Mouse (Mus musculus): Measurements from ENCODE around the gene Atraid. TPM values are rescaled to one million over a fixed set of nuclear protein-coding genes. Genes with fewer than 3 reads are reported as not detected.

Gene Atraid
- total RNA-seq, 2 experiments from 2014 or later = 104 to 109 TPM

DNA sequence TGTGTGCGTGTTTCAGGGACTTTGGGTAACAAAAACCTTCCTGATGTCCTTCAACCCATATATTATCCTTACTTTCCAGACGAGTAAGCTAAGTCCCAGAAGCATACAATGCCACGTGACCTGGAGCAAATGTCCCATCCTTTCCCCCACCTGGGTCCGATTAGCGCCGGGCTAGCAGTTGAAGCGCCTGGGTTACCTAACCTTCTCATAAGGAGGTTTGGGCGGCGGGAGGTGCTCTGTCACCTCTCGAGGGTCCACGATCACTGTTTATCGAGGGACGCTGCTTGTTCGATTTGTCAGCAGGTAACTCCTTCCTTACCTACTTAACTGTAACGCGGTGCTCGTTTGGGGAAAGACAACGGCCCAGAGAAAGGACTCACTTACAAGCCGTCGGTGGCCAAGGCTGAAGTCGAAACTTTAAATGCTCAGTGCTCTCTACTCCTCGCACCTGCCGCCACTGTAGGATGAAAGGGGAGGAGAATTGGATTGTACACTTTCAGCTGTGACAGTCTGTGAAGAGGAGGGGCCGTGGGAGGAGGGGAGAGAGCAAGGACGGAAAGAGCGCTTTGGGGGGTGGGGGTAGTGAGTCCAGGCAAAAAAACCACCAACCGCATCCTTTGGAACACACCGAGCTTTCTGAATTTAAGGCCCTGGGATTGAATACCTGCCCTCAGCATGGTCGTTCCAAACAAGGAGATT lies 46.1 kb downstream of the Atraid start:
- DNase-seq (ENCODE audit: low spot score in 2 of 2) = no peak

DNA sequence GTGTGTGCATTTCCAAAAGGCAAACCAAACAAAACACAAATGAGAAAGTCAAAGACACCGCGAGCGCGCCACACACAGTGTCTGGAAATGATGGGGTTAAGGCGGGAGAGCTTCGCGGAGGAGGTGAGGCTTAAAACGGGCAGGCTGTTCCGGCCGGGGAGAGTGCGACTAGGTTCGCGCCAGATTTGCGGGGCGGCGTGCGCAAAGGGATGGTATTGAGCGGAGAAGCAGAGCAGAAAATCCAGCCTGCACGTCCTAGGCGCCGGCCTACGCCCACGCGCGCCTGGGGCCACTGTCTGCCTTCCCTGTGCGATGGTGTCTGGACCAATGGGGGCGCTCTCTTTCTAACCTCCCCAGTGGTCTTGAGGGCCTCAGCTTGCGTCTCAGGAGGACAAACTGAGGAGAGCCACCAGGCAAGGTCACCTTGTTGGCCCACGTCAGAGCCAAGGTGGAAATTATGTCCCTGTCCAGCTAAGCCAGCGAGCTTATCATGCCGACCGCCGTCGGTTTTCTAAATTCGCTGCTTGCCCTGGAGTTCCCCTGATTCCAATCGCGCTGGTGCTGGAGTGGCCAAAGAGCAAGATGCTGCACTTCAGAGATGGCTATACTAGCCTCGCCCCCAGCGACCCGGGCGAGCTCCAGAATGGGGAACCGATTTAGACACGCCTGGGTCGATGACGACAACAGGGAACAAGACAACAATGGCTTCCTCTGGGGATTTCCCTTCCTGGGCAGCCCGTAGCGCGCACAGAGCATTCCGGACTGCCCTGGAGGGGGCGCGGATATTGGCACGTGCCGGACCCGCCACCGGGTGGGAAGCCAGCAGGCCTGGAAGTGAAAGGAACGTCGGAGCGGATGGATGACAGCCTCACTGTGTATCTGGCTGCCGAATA lies 46.9 kb downstream of the Atraid start:
- DNase-seq (ENCODE audit: low spot score in 2 of 2) = peak; percentile 42 to 47

GRCm38 (mm10) chr5:31095711-31096480 lies 47.8 kb downstream of the Atraid start:
- no peak for DNase-seq (ENCODE audit: low spot score in 2 of 2)

Other genes with a start within 250 kb of the Atraid start
- 10 to 100 TPM; 60.7 to 76.5 TPM for gene Mapre3, start 233.7 kb upstream of the Atraid start, total RNA-seq (2021)
- gene Tmem214, start 180.3 kb upstream of the Atraid start, total RNA-seq (2021) = 10 to 100 TPM; 54.0 to 57.3 TPM
- 1 to 10 TPM; 8.3 TPM for gene Agbl5, start 159.6 kb upstream of the Atraid start, total RNA-seq (2021)
- gene Ost4, start 140.5 kb upstream of the Atraid start, total RNA-seq (2021) = 100 to 1,000 TPM; 219 to 254 TPM
- 10 to 100 TPM; 36.3 to 38.9 TPM for gene Emilin1, start 134.9 kb upstream of the Atraid start, total RNA-seq (2021)
- 10 to 100 TPM; 58.3 to 59.0 TPM for gene Khk, start 126.9 kb upstream of the Atraid start, total RNA-seq (2021)
- 1 to 10 TPM; 1.0 to 1.9 TPM for gene Cgref1, start 102.7 kb upstream of the Atraid start, total RNA-seq (2021)
- gene Preb, start 88.0 kb upstream of the Atraid start, total RNA-seq (2021) = 100 to 1,000 TPM; 146 to 149 TPM
- 1 to 10 TPM; 1.3 to 2.4 TPM for gene Tcf23, start 79.7 kb upstream of the Atraid start, total RNA-seq (2021)
- gene Slc5a6, start 612 bp downstream of the Atraid start, total RNA-seq (2021) = 10 to 100 TPM; 31.6 to 33.1 TPM
- gene Cad, start 6.5 kb downstream of the Atraid start, total RNA-seq (2021) = 10 to 100 TPM; 17.5 to 25.4 TPM
- not detected for gene Dnajc5g, start 58.0 kb downstream of the Atraid start, total RNA-seq (2021)
- gene Slc30a3, start 59.9 kb downstream of the Atraid start, total RNA-seq (2021) = not detected
- under 1 TPM in 1 of 2 experiments, not detected in 1; 0.35 TPM for gene Trim54, start 68.4 kb downstream of the Atraid start, total RNA-seq (2021)
- gene Ucn, start 90.5 kb downstream of the Atraid start, total RNA-seq (2021) = not detected
- 10 to 100 TPM; 59.1 to 61.5 TPM for gene Mpv17, start 105.9 kb downstream of the Atraid start, total RNA-seq (2021)
- 1 to 10 TPM; 1.9 to 2.2 TPM for gene Gm29609, start 131.6 kb downstream of the Atraid start, total RNA-seq (2021)
- 10 to 100 TPM; 43.8 to 55.2 TPM for gene Gtf3c2, start 131.8 kb downstream of the Atraid start, total RNA-seq (2021)
- 100 to 1,000 TPM; 103 to 108 TPM for gene Snx17, start 144.9 kb downstream of the Atraid start, total RNA-seq (2021)
- 10 to 100 TPM; 54.9 to 69.8 TPM for gene Eif2b4, start 145.1 kb downstream of the Atraid start, total RNA-seq (2021)
- 10 to 100 TPM; 25.9 to 29.2 TPM for gene Zfp513, start 154.0 kb downstream of the Atraid start, total RNA-seq (2021)
- gene Ppm1g, start 172.4 kb downstream of the Atraid start, total RNA-seq (2021) = 100 to 1,000 TPM; 110 to 129 TPM
- 10 to 100 TPM; 66.7 to 89.4 TPM for gene Nrbp1, start 192.6 kb downstream of the Atraid start, total RNA-seq (2021)
- gene Gm9970, start 192.9 kb downstream of the Atraid start, total RNA-seq (2021) = under 1 TPM in 1 of 2 experiments, not detected in 1; 0.60 TPM
- gene Krtcap3, start 203.4 kb downstream of the Atraid start, total RNA-seq (2021) = 1 to 10 TPM; 4.9 to 6.5 TPM
- gene Ift172, start 242.8 kb downstream of the Atraid start, total RNA-seq (2021) = 10 to 100 TPM; 34.9 to 37.9 TPM
- gene Fndc4, start 247.8 kb downstream of the Atraid start, total RNA-seq (2021) = 10 to 100 TPM in 1 of 2 experiments, 1 to 10 TPM in 1; 9.5 to 10.3 TPM
- under 1 TPM; 0.22 to 0.36 TPM for gene Gckr, start 249.1 kb downstream of the Atraid start, total RNA-seq (2021)

Measured in adrenal gland, adult 18-20 months (tissue).